Mouse (Mus musculus) midbrain, postnatal 0 days (tissue): ENCODE data around the gene B3gnt9. TPM values are rescaled to one million over a fixed set of nuclear protein-coding genes. Genes with fewer than 3 reads are reported as not detected.

Source experiments
- ATAC-seq: fragments of 200-750 bp; cut with Nextera tagmentation; 2 replicates; pipeline ENCODE4 v1.8.0; 2017; ENCODE audit warnings: moderate number of reproducible peaks, mild to moderate bottlenecking, moderate TSS enrichment, moderate library complexity; ENCODE audit not compliant: low FRiP score
- DNase-seq: peaks from one replicate; pipeline ENCODE4 v3.0.0-alpha.2; 2015; ENCODE audit warnings: low spot score
- H3K27ac ChIP-seq: fragments of 300-500 bp; sonication (generic); 2 replicates; pipeline ENCODE4 v1.5.1; 2014; ENCODE audit warnings: low read depth, mild to moderate bottlenecking, low read length, mixed read lengths
- H3K27me3 ChIP-seq: fragments of 300-500 bp; sonication (generic); 2 replicates; pipeline ENCODE4 v1.6.1; 2014; ENCODE audit warnings: low read length, control low read depth, mixed read lengths; ENCODE audit not compliant: insufficient read depth
- H3K36me3 ChIP-seq: fragments of 300-500 bp; sonication (generic); 2 replicates; pipeline ENCODE4 v1.6.1; 2014; ENCODE audit warnings: low read length, control low read depth, mixed read lengths; ENCODE audit not compliant: insufficient read depth
- H3K4me1 ChIP-seq: fragments of 300-500 bp; sonication (generic); 2 replicates; pipeline ENCODE4 v1.6.1; 2014; ENCODE audit warnings: mild to moderate bottlenecking, control low read depth, antibody characterized with exemption, low read length, mixed read lengths; ENCODE audit not compliant: insufficient read depth
- H3K4me2 ChIP-seq: fragments of 300-500 bp; sonication (generic); 2 replicates; pipeline ENCODE4 v1.6.1; 2014; ENCODE audit warnings: low read depth, mild to moderate bottlenecking, low read length, mixed read lengths; ENCODE audit not compliant: poor library complexity, severe bottlenecking
- H3K4me3 ChIP-seq: fragments of 300-500 bp; sonication (generic); 2 replicates; pipeline ENCODE4 v1.5.1; 2014; ENCODE audit warnings: low read depth, mild to moderate bottlenecking, low read length, moderate library complexity
- H3K9ac ChIP-seq: fragments of 300-500 bp; sonication (generic); replicated peaks from 2 replicates; pipeline ENCODE4 v1.6.1; 2014; ENCODE audit warnings: mild to moderate bottlenecking, low read length, moderate library complexity, mixed read lengths; ENCODE audit not compliant: poor library complexity, severe bottlenecking
- H3K9me3 ChIP-seq: fragments of 300-500 bp; sonication (generic); 2 replicates; pipeline ENCODE4 v1.6.1; 2016; ENCODE audit warnings: low read length, control low read depth
- CTCF ChIP-seq: IDR thresholded peaks from 2 replicates; pipeline ENCODE4 v1.5.1; 2016; ENCODE audit warnings: antibody characterized with exemption, mild to moderate bottlenecking
- WGBS: fragments of 180-500 bp; shearing (Covaris S2); extraction: QIAGEN DNeasy Blood & Tissue Kit; methylation state at CpG from one replicate; pipeline ENCODE4 v1.1.7; 2014; 5-methylcytosine and 5-hydroxymethylcytosine counted together
- polyA plus RNA-seq: library from polyadenylated mRNA; unstranded; fragments of >200 nt; fragmentation: Nextera tagmentation; extraction: Ambion mirVana; gene quantifications from 2 replicates; pipeline ENCODE4 v1.2.1, GENCODE M21; 2015
- total RNA-seq: library from RNA; depleted of rRNA; stranded (reverse); fragments of >200 nt; gene quantifications from 2 replicates; pipeline ENCODE4 v1.2.3, GENCODE M21; 2014

The B3gnt9 gene
- total and polyA plus RNA-seq, 2 experiments from 2014 or later: 9.5 to 14.2 TPM

DNA sequence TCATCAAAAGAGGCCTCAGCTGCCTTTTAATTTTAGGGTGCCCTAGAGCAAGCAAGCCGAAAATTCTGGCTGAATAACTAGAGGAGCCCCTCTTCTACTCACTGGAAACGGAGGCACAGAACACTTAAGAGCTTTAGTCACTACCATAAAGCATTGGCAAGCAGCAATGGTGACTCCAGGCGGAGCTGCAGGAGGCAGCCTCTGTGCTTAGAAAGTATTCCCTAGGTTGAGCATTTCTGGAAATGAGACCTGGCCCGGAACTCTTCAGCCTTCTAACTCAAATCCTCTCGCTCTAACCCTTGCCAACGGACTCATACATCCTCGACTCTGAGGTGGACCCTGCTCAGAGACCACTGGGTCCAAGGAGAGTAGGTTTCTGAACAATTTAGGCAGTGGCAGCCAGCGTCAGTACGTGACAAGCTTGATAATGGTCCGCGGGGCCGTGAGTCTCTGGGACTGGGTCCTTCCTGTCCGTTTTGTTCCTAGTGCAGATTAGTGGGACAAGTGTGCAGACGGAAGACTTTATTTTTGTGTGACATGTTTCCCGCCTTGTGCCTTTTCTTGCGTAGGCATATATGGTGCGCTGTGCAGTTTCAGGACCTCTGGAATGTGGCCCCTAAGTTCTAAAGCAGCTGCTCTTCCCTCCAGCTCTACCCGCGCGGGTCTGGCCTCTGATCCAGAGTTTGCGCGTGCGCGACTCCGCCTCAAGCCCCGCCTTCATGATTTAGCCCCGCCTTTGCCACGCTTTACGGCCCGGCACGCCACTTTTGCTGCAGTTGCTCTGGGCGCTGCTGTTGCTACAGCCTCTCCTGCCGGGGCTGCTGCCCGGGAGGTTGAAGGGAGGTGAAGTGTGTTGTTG lies 30.3 kb downstream of the B3gnt9 start, which contains the start of gene D230025D16Rik:
D230025D16Rik (plus strand) TSS at position 733 of the 859 bp plus-strand sequence.
- 2% methylated on average over 34 of the region's 34 CpGs for WGBS
- H3K4me1 ChIP-seq: peaks cover 9% of the 10 kb centered on the region
- H3K9ac ChIP-seq: peak within 1 kb of the TSS; percentile 91
- peak within 1 kb of the TSS; percentile 68 for H3K4me2 ChIP-seq
- ATAC-seq (peak; percentile 95), DNase-seq (peak; percentile 96)
- peak within 1 kb of the TSS; percentile 96 for H3K4me3 ChIP-seq
- H3K27me3 ChIP-seq: no peaks in the 10 kb centered on the region
- peak within 1 kb of the TSS; percentile 80 for H3K27ac ChIP-seq
- no peak for TF ChIP-seq CTCF
- no peaks in the 10 kb centered on the region for H3K9me3 ChIP-seq
- no peaks in the 10 kb centered on the region for H3K36me3 ChIP-seq

DNA sequence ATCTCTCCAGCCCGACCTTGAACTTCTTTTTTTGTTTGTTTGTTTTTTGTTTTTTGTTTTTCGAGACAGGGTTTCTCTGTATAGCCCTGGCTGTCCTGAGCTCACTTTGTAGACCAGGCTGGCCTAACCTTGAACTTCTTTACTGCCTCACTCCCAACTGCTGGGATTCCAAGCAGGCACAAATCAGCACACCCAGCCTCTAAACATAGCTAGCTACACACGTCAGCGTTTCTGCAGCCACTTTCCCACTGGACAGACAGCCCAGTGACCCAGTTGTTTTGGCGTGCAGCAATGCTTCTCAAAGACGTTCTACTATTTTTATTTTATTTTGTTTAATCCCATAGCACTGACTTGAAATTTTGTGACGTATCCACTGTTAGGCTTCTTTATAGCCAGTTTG lies 31.1 kb downstream of the B3gnt9 start:
- Histone ChIP-seq H3K9ac (no peak overlapping the region), H3K4me1 (peaks cover 9% of the 10 kb centered on the region), H3K27me3 (no peaks in the 10 kb centered on the region), H3K27ac (no peak overlapping the region), H3K36me3 (no peaks in the 10 kb centered on the region), H3K4me3 (no peak overlapping the region), H3K4me2 (no peak overlapping the region), H3K9me3 (no peaks in the 10 kb centered on the region)
- DNase-seq (no peak), ATAC-seq (no peak)
- TF ChIP-seq CTCF: no peak
- WGBS: 87% methylated on average over 7 of the region's 7 CpGs

DNA sequence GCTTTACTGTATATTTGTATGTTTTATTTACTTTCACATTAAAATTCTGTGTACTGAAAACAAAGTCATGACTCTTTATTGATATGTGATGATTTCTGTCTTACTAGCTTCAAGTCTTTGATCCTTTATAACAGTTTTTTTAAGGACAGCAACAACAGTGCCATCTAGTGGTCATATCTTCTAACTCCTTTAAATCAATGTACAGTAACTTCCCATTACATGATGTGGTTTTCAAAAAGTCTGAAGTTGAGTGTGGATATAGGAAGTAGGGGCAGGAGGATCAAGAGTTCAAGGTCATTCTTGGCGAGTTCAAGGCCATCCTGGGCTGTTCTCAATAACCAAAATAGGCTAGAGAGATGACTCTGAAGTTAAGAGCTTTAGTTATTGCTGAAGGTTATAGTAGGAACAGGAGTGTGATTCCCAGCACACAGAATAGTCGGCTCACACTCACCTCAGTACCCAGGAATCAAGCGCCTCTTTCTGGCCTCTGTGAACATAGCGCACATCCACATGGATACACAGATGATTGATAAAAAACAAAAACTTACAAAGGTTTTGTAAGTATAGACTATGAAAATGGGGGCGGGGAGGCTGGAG lies 36.9 kb downstream of the B3gnt9 start:
- DNase-seq: peak; percentile 92
- Histone ChIP-seq H3K4me3 (no peak overlapping the region), H3K27ac (no peak overlapping the region), H3K36me3 (no peaks in the 10 kb centered on the region; the same call in 1 of the 2 replicates), H3K27me3 (no peaks in the 10 kb centered on the region), H3K4me1 (no peaks in the 10 kb centered on the region), H3K9ac (no peak overlapping the region), H3K9me3 (no peaks in the 10 kb centered on the region), H3K4me2 (no peak overlapping the region)
- ATAC-seq: no peak
- WGBS: 84% methylated on average over 5 of the region's 5 CpGs
- TF ChIP-seq CTCF: peak; percentile 92

DNA sequence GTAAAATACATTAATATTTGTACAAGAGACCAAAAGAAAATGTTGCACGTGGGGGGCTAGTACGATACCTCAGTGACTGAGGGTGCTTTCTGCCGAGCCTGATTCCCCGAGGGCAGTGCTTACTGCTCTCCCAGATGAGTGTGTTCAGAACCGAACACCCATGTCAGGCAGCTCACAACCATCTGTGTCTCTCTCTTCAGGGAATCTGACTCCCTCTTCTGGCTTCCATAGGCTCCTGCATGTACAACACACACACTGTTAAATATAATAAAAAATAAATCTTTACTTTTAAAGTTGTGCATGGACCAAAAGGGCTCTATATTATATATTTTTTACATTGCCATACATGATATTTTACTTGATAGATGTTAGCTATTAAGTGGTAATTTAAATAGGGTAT lies 40.8 kb downstream of the B3gnt9 start:
- peak; percentile 17; the same call in 1 of the 2 replicates for TF ChIP-seq CTCF
- no peak overlapping the region for H3K4me2 ChIP-seq
- 94% methylated on average over 5 of the region's 5 CpGs for WGBS
- DNase-seq (no peak), ATAC-seq (no peak)
- no peak overlapping the region for H3K9ac ChIP-seq
- H3K27ac ChIP-seq: no peak overlapping the region
- H3K9me3 ChIP-seq: no peaks in the 10 kb centered on the region
- H3K4me3 ChIP-seq: no peak overlapping the region
- no peaks in the 10 kb centered on the region for H3K27me3 ChIP-seq
- no peaks in the 10 kb centered on the region; the same call in 1 of the 2 replicates for H3K36me3 ChIP-seq
- H3K4me1 ChIP-seq: no peaks in the 10 kb centered on the region

DNA sequence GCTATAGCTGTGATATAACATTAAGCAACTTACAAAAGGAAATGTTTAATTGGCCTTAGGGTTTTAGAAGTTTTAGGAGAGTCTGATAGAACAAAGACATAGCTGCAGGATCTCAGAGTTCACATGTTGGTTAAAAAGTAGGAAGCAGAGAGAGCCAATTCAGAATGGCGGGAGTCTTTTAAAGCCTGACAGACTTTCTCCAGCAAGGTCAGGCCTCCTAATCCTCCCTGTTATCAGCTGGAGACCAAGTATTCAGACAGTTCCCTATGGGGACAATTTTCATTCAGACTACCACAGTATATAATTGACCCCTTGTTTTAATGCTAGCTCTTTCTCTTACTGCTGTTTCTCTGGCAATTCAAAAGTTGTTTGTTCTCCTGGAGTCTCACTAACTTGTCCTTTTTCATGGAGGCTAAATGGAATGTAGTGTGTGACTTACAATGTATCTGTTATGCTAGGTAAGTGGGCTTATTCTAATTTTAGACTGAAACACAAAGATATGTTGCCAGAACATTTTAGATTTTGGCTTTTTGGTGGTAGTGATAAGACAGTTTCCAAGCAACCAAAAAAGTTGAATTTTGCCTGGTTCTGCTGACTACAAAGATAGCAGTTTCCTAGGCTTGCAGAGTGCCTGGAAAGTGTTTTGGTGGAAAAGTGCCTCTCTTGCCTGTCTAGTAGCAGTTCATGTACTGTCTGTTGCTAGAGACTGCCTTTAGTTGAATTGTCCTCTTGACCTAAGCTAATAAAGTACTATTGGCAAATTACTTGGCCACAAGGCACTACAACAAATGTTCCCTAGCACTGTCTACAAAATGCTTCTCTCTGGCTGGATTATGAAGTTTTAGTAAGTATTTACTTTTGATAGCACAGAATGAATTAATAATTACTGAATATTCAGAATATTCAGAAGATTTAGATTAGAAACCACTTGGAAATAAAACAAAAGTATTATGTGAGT lies 45.5 kb downstream of the B3gnt9 start:
- WGBS: 23% methylated on average over 1 of the region's 1 CpGs
- no peaks in the 10 kb centered on the region for H3K36me3 ChIP-seq
- H3K27me3 ChIP-seq: no peaks in the 10 kb centered on the region
- no peak for TF ChIP-seq CTCF
- DNase-seq: no peak
- ATAC-seq: no peak
- H3K4me3 ChIP-seq: no peak overlapping the region
- H3K9ac ChIP-seq: no peak overlapping the region
- no peaks in the 10 kb centered on the region for H3K4me1 ChIP-seq
- no peaks in the 10 kb centered on the region for H3K9me3 ChIP-seq
- H3K27ac ChIP-seq: no peak overlapping the region
- H3K4me2 ChIP-seq: no peak overlapping the region
